Mouse (Mus musculus): ENCODE measurements around the gene Il11. TPM values are rescaled to one million over a fixed set of nuclear protein-coding genes. Genes with fewer than 3 reads are reported as not detected.
"Not testable (repeated sequence)": the region's sequence is repeated elsewhere in the genome, so short reads cannot be mapped to it uniquely, and the experiment has no call there.

Il11 gene
- under 1 TPM in 1 of 2 experiments, not detected in 1; 0.26 TPM for total RNA-seq (2021)

GRCm38 (mm10) chr7:4782759-4783158 lies at the start of gene Il11, which contains the start of gene Tmem190:
Gene Il11, minus strand, starts transcription at chr7:4782859.
Gene Tmem190, plus strand, starts transcription at chr7:4782937.
- intact Hi-C loops (cut with DNase I): no loop called here
- DNase-seq (ENCODE audit: low spot score): no peak

GRCm38 (mm10) chr7:4830476-4830875 lies 47.8 kb upstream of the Il11 start:
- no peak for DNase-seq (ENCODE audit: low spot score)
- intact Hi-C loops (cut with DNase I): no loop called here

- intact Hi-C loops (cut with DNase I): no loop called here
- DNase-seq (ENCODE audit: low spot score): no peak
Measured at GRCm38 (mm10) chr7:4825365-4825764, 42.7 kb upstream of the Il11 start.

GRCm38 (mm10) chr7:4822162-4822907 lies 39.7 kb upstream of the Il11 start:
- DNase-seq (ENCODE audit: low spot score): no peak
- intact Hi-C loops (cut with DNase I): no loop called here

GRCm38 (mm10) chr7:4821690-4822089 lies 39.0 kb upstream of the Il11 start:
- intact Hi-C loops (cut with DNase I): no loop called here

GRCm38 (mm10) chr7:4820925-4821324 lies 38.3 kb upstream of the Il11 start:
- DNase-seq (ENCODE audit: low spot score); intact Hi-C loops (cut with DNase I): not testable (repeated sequence)

More at GRCm38 (mm10) chr7:4821690-4822089, 39.0 kb upstream of the Il11 start:
- no peak for DNase-seq (ENCODE audit: low spot score)

GRCm38 (mm10) chr7:4816559-4816958 lies 33.9 kb upstream of the Il11 start:
- no peak for DNase-seq (ENCODE audit: low spot score)
- intact Hi-C loops (cut with DNase I): loop anchor here (5.0 kb wide), 2 partner anchors 126 to 196 kb away; partner anchors contain the start of genes Fiz1 and Zfp524

GRCm38 (mm10) chr7:4813105-4813791 lies 30.6 kb upstream of the Il11 start:
- intact Hi-C loops (cut with DNase I): loop anchor here (5.0 kb wide), 3 partner anchors 54 to 156 kb away; partner anchors contain the start of genes Ppp6r1 and Zfp628
- DNase-seq (ENCODE audit: low spot score): no peak

GRCm38 (mm10) chr7:4812303-4813104 lies 29.8 kb upstream of the Il11 start, which contains the start of gene Ube2s:
Gene Ube2s, minus strand, starts transcription at chr7:4812590.
- intact Hi-C loops (cut with DNase I): loop anchor here (5.0 kb wide), 3 partner anchors 55 to 155 kb away; partner anchors contain the start of genes Ppp6r1 and Zfp628
- DNase-seq (ENCODE audit: low spot score): peak; percentile 98

GRCm38 (mm10) chr7:4811842-4812302 lies 29.2 kb upstream of the Il11 start:
- intact Hi-C loops (cut with DNase I): loop anchor here (5.0 kb wide), 3 partner anchors 55 to 155 kb away; partner anchors contain the start of genes Ppp6r1 and Zfp628
- DNase-seq (ENCODE audit: low spot score): no peak

GRCm38 (mm10) chr7:4811131-4811530 lies 28.5 kb upstream of the Il11 start:
- intact Hi-C loops (cut with DNase I): loop anchor here (5.0 kb wide), 3 partner anchors 56 to 154 kb away; partner anchors contain the start of genes Ppp6r1 and Zfp628
- DNase-seq (ENCODE audit: low spot score): not testable (repeated sequence)

GRCm38 (mm10) chr7:4806716-4807115 lies 24.1 kb upstream of the Il11 start:
- no peak for DNase-seq (ENCODE audit: low spot score)
- intact Hi-C loops (cut with DNase I): loop anchor here (2.0 kb wide), 1 partner anchor 14 kb away; the partner anchor contains the start of gene Rpl28

- no peak for DNase-seq (ENCODE audit: low spot score)
- intact Hi-C loops (cut with DNase I): no loop called here
Measured at GRCm38 (mm10) chr7:4802247-4802646, 19.6 kb upstream of the Il11 start.

GRCm38 (mm10) chr7:4795767-4796433 lies 13.2 kb upstream of the Il11 start:
- intact Hi-C loops (cut with DNase I): loop anchor here (2.0 to 10.0 kb wide), 2 partner anchors 239 to 1101 kb away; partner anchors contain the start of genes Mboat7 and Tsen34

GRCm38 (mm10) chr7:4794631-4795168 lies 12.0 kb upstream of the Il11 start:
- intact Hi-C loops (cut with DNase I): loop anchor here (5.0 to 10.0 kb wide), 3 partner anchors 87 to 1100 kb away; partner anchors contain the start of genes Mboat7 and Tsen34

More at GRCm38 (mm10) chr7:4795767-4796433, 13.2 kb upstream of the Il11 start:
- no peak for DNase-seq (ENCODE audit: low spot score)

GRCm38 (mm10) chr7:4793674-4794073 lies 11.0 kb upstream of the Il11 start:
- DNase-seq (ENCODE audit: low spot score): no peak
- intact Hi-C loops (cut with DNase I): loop anchor here (2.0 to 10.0 kb wide), 5 partner anchors 13 to 1099 kb away; partner anchors contain the start of genes Hspbp1, Mboat7 and Tsen34

More at GRCm38 (mm10) chr7:4794631-4795168, 12.0 kb upstream of the Il11 start:
- DNase-seq (ENCODE audit: low spot score): no peak

GRCm38 (mm10) chr7:4793248-4793647 lies 10.6 kb upstream of the Il11 start:
- DNase-seq (ENCODE audit: low spot score): not testable (repeated sequence)
- intact Hi-C loops (cut with DNase I): loop anchor here (2.0 to 10.0 kb wide), 5 partner anchors 14 to 1098 kb away; partner anchors contain the start of genes Hspbp1, Mboat7 and Tsen34
